Mouse (Mus musculus): ENCODE data around the gene Rbfox2. TPM values are rescaled to one million over a fixed set of nuclear protein-coding genes. Genes with fewer than 3 reads are reported as not detected.

The Rbfox2 gene
- polyA plus RNA-seq (2021), result 53.2 TPM

- in situ Hi-C loops (cut with MboI; ENCODE audit: low pct_unique_long_range_greater_than_20kb), result no loop called here
- no peak for TF ChIP-seq CTCF (IDR thresholded peaks at IDR 0.05)
- ChIA-PET CTCF (interaction anchor here (1.3 to 2.0 kb wide), 3 partner anchors 30 to 81 kb away, joined by 3 to 5 read pairs (median 4); no protein-coding TSS in a partner anchor), POLR2A (interaction anchor here (0.6 to 1.8 kb wide), 3 partner anchors 10 to 314 kb away, joined by 3 to 5 read pairs (median 3); no protein-coding TSS in a partner anchor)
- ATAC-seq, result peak; percentile 90
- peak; percentile 80 for DNase-seq (ENCODE audit: low read depth, low spot score)
- peaks cover 6% of the 10 kb centered on the region for H3K27me3 ChIP-seq
Observed at GRCm38 (mm10) chr15:77306547-77307261, at the start of gene Rbfox2. TSS of gene Rbfox2 (minus strand) at chr15:77307004.

GRCm38 (mm10) chr15:77356248-77356810 is 49.5 kb upstream of the Rbfox2 start:
- in situ Hi-C loops (cut with MboI; ENCODE audit: low pct_unique_long_range_greater_than_20kb), result loop anchor here (5.0 kb wide), 1 partner anchor 129 kb away; no protein-coding TSS in a partner anchor
- no peaks in the 10 kb centered on the region for H3K27me3 ChIP-seq
- CTCF ChIA-PET, result interaction anchor here (1.9 to 3.9 kb wide), 2 partner anchors 12 to 132 kb away, joined by 7 to 27 read pairs; no protein-coding TSS in a partner anchor
- ATAC-seq (no peak), DNase-seq (ENCODE audit: low read depth, low spot score) (no peak)
- POLR2A ChIA-PET, result interaction anchor here (0.7 to 1.0 kb wide), 2 partner anchors 31 to 777 kb away, joined by 3 to 4 read pairs; no protein-coding TSS in a partner anchor
- no peak for TF ChIP-seq CTCF (IDR thresholded peaks at IDR 0.05)

GRCm38 (mm10) chr15:77354848-77355551 is 48.2 kb upstream of the Rbfox2 start:
- ChIA-PET POLR2A (no interaction called here), CTCF (interaction anchor here (1.0 to 1.9 kb wide), 3 partner anchors 13 to 129 kb away, joined by 3 to 7 read pairs (median 4); no protein-coding TSS in a partner anchor)
- in situ Hi-C loops (cut with MboI; ENCODE audit: low pct_unique_long_range_greater_than_20kb), result loop anchor here (5.0 kb wide), 1 partner anchor 128 kb away; no protein-coding TSS in a partner anchor
- no peak for TF ChIP-seq CTCF (IDR thresholded peaks at IDR 0.05)
- peaks cover 2% of the 10 kb centered on the region for H3K27me3 ChIP-seq
- DNase-seq (ENCODE audit: low read depth, low spot score) (no peak), ATAC-seq (no peak)

GRCm38 (mm10) chr15:77354496-77354847 is 47.7 kb upstream of the Rbfox2 start:
- ChIA-PET POLR2A (no interaction called here), CTCF (interaction anchor here (1.0 to 1.9 kb wide), 3 partner anchors 13 to 129 kb away, joined by 3 to 7 read pairs (median 4); no protein-coding TSS in a partner anchor)
- no peak for TF ChIP-seq CTCF (IDR thresholded peaks at IDR 0.05)
- DNase-seq (ENCODE audit: low read depth, low spot score) (no peak), ATAC-seq (no peak)
- peaks cover 6% of the 10 kb centered on the region for H3K27me3 ChIP-seq
- in situ Hi-C loops (cut with MboI; ENCODE audit: low pct_unique_long_range_greater_than_20kb), result no loop called here

GRCm38 (mm10) chr15:77353764-77354163 is 47.0 kb upstream of the Rbfox2 start:
- no peak for DNase-seq (ENCODE audit: low read depth, low spot score)
- in situ Hi-C loops (cut with MboI; ENCODE audit: low pct_unique_long_range_greater_than_20kb), result no loop called here
- ATAC-seq, result no peak
- H3K27me3 ChIP-seq, result peaks cover 9% of the 10 kb centered on the region
- POLR2A ChIA-PET, result no interaction called here
- TF ChIP-seq CTCF (IDR thresholded peaks at IDR 0.05), result no peak
- CTCF ChIA-PET, result interaction anchor here (1.1 kb wide), 1 partner anchor 20 kb away, joined by 3 read pairs; no protein-coding TSS in a partner anchor

- no peak for TF ChIP-seq CTCF (IDR thresholded peaks at IDR 0.05)
- POLR2A ChIA-PET, result interaction anchor here (0.9 kb wide), 1 partner anchor 108 kb away, joined by 3 read pairs; no protein-coding TSS in a partner anchor
- no peak for DNase-seq (ENCODE audit: low read depth, low spot score)
- in situ Hi-C loops (cut with MboI; ENCODE audit: low pct_unique_long_range_greater_than_20kb), result no loop called here
- no peak for ATAC-seq
- peaks cover 9% of the 10 kb centered on the region for H3K27me3 ChIP-seq
- CTCF ChIA-PET, result no interaction called here
Observed at GRCm38 (mm10) chr15:77352863-77353262, 46.1 kb upstream of the Rbfox2 start.

GRCm38 (mm10) chr15:77350117-77350516 is 43.3 kb upstream of the Rbfox2 start:
- POLR2A ChIA-PET, result interaction anchor here (0.7 kb wide), 1 partner anchor 33 kb away, joined by 4 read pairs; no protein-coding TSS in a partner anchor
- in situ Hi-C loops (cut with MboI; ENCODE audit: low pct_unique_long_range_greater_than_20kb), result no loop called here

GRCm38 (mm10) chr15:77348146-77348545 is 41.3 kb upstream of the Rbfox2 start:
- ChIA-PET CTCF (interaction anchor here (1.8 kb wide), 1 partner anchor 122 kb away, joined by 4 read pairs; no protein-coding TSS in a partner anchor), POLR2A (no interaction called here)
- ATAC-seq (no peak), DNase-seq (ENCODE audit: low read depth, low spot score) (no peak)
- peaks cover 9% of the 10 kb centered on the region for H3K27me3 ChIP-seq
- in situ Hi-C loops (cut with MboI; ENCODE audit: low pct_unique_long_range_greater_than_20kb), result no loop called here
- no peak for TF ChIP-seq CTCF (IDR thresholded peaks at IDR 0.05)

More at GRCm38 (mm10) chr15:77350117-77350516, 43.3 kb upstream of the Rbfox2 start:
- DNase-seq (ENCODE audit: low read depth, low spot score) (no peak), ATAC-seq (no peak)
- H3K27me3 ChIP-seq, result peaks cover 9% of the 10 kb centered on the region
- TF ChIP-seq CTCF (IDR thresholded peaks at IDR 0.05), result no peak
- CTCF ChIA-PET, result interaction anchor here (1.1 kb wide), 1 partner anchor 9 kb away, joined by 3 read pairs; no protein-coding TSS in a partner anchor

- in situ Hi-C loops (cut with MboI; ENCODE audit: low pct_unique_long_range_greater_than_20kb), result no loop called here
- ChIA-PET CTCF (interaction anchor here (1.2 to 1.4 kb wide), 3 partner anchors 8 to 74 kb away, joined by 3 to 4 read pairs (median 3); no protein-coding TSS in a partner anchor), POLR2A (no interaction called here)
- ATAC-seq, result no peak
- TF ChIP-seq CTCF (IDR thresholded peaks at IDR 0.05), result no peak
- peaks cover 3% of the 10 kb centered on the region for H3K27me3 ChIP-seq
- DNase-seq (ENCODE audit: low read depth, low spot score), result no peak
Observed at GRCm38 (mm10) chr15:77344127-77345125, 37.6 kb upstream of the Rbfox2 start.

All from Patski (cell line).